Mouse (Mus musculus): Measurements from ENCODE around the gene Elac2.

GRCm38 (mm10) chr11:64999685-65000084, 20.8 kb downstream of the Elac2 start:
- no peak for TF ChIP-seq CTCF (IDR thresholded peaks at IDR 0.05; ENCODE audit: control insufficient read depth, insufficient read depth, insufficient replicate concordance, low read depth, low read length)
- TF ChIP-seq POLR2A (IDR thresholded peaks at IDR 0.05; ENCODE audit: control insufficient read depth, low read depth, low read length), result no peak

All from testis, adult 2 months (tissue).